Mouse (Mus musculus): ENCODE measurements around the gene Krt87.

- TF ChIP-seq POLR2A (IDR thresholded peaks at IDR 0.05; ENCODE audit: control insufficient read depth, extremely low read depth, insufficient read depth, low read length, poor library complexity) (no peak), CTCF (IDR thresholded peaks at IDR 0.05; ENCODE audit: borderline replicate concordance, control insufficient read depth, extremely low read depth, insufficient read depth, low read length, poor library complexity) (no peak)
Measured at GRCm38 (mm10) chr15:101412188-101412587, 26.4 kb downstream of the Krt87 start.
